Mouse (Mus musculus) c-Kit-negative CD71-positive TER-119-positive erythroid progenitor cells, embryonic 14.5 days (primary cell): ENCODE measurements around the gene Pex14.

Experiments
- DNase-seq: peaks from one replicate; pipeline ENCODE4 v3.0.0-alpha.2; 2013; ENCODE audit warnings: low read depth, low spot score

Pex14 gene

GRCm38 (mm10) chr4:149057470-149057869, 42.2 kb downstream of the Pex14 start:
- no peak for DNase-seq

GRCm38 (mm10) chr4:149056957-149057356, 42.7 kb downstream of the Pex14 start:
- no peak for DNase-seq

GRCm38 (mm10) chr4:149055847-149056246, 43.8 kb downstream of the Pex14 start:
- DNase-seq, result no peak

- no peak for DNase-seq
These were observed 50.1 kb downstream of the Pex14 start for GRCm38 (mm10) chr4:149049351-149050159.

GRCm38 (mm10) chr4:149048625-149049228, 50.9 kb downstream of the Pex14 start:
- no peak for DNase-seq

GRCm38 (mm10) chr4:149047360-149047759, 52.3 kb downstream of the Pex14 start:
- DNase-seq, result no peak

GRCm38 (mm10) chr4:149045885-149046284, 53.8 kb downstream of the Pex14 start:
- no peak for DNase-seq

- DNase-seq, result no peak
These were observed 59.4 kb downstream of the Pex14 start for GRCm38 (mm10) chr4:149040289-149040688.

- no peak for DNase-seq
These were observed 62.0 kb downstream of the Pex14 start for GRCm38 (mm10) chr4:149037706-149038105.

GRCm38 (mm10) chr4:149036592-149036991, 63.1 kb downstream of the Pex14 start:
- no peak for DNase-seq

- DNase-seq, result no peak
These were observed 68.2 kb downstream of the Pex14 start for GRCm38 (mm10) chr4:149031507-149031906.

GRCm38 (mm10) chr4:149027571-149027970, 72.1 kb downstream of the Pex14 start:
- no peak for DNase-seq

GRCm38 (mm10) chr4:149025242-149025641, 74.4 kb downstream of the Pex14 start:
- no peak for DNase-seq

- DNase-seq, result no peak
These were observed 78.7 kb downstream of the Pex14 start for GRCm38 (mm10) chr4:149021021-149021420.

GRCm38 (mm10) chr4:149019456-149019855, 80.2 kb downstream of the Pex14 start:
- no peak for DNase-seq

GRCm38 (mm10) chr4:149006756-149007155, 92.9 kb downstream of the Pex14 start:
- no peak for DNase-seq

GRCm38 (mm10) chr4:149006107-149006506, 93.6 kb downstream of the Pex14 start:
- no peak for DNase-seq

GRCm38 (mm10) chr4:149002441-149003093, 97.1 kb downstream of the Pex14 start:
- no peak for DNase-seq

GRCm38 (mm10) chr4:149001515-149001914, 98.2 kb downstream of the Pex14 start:
- DNase-seq, result no peak

- no peak for DNase-seq
These were observed 98.9 kb downstream of the Pex14 start for GRCm38 (mm10) chr4:149000746-149001145.

GRCm38 (mm10) chr4:148993948-148994347, 105.7 kb downstream of the Pex14 start:
- no peak for DNase-seq

GRCm38 (mm10) chr4:148990038-148990437, 109.6 kb downstream of the Pex14 start:
- no peak for DNase-seq
